30 mouse cellular contexts compared by ENCODE assay signal in the genomic region with DNA sequence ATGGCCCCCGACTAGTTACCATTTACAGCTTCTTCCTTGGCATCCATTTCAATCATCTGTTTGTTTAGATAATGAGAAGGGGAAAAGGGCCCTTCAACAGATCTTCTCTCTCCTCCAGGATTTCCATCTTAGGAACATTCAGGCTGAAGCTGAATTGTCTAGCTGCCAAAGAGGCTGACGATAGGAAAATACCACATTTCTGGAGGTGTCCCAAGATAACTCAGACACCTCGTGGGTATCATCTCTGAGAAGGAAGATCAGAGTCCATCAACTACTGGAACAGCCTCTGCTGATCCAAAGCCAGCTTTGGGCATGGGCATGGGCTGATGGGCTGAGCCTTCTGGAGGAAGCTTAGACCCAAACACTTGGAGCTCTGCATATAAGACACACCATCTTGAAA.
DNase-seq lines count a peak whose midpoint lies in the region; ATAC-seq and TF ChIP-seq lines count a peak whose summit lies in the region.
"Had no signal": no experiment of that assay in that cellular context is flagged by ENCODE, and none has a peak within 500 bp of the region (broad histone marks: within the 10 kb centered on the region; RNA-seq: fewer than 3 reads in every experiment).

No protein-coding gene starts in this region.

- H3K4me2 ChIP-seq in lung, embryonic 14.5 days, result no peak overlapping the region
- H3K4me2 ChIP-seq in intestine, embryonic 15.5 days (replicated peaks), result no peak overlapping the region
- H3K4me2 ChIP-seq: embryonic facial prominence, embryonic 13.5 days; forebrain, embryonic 13.5 days; heart, embryonic 12.5 days; heart, embryonic 15.5 days; hindbrain, embryonic 14.5 days had no signal

- H3K27me3 ChIP-seq in lung, embryonic 14.5 days (ENCODE audit: insufficient read depth, low read length), result no peaks in the 10 kb centered on the region
- H3K27me3 ChIP-seq in intestine, embryonic 15.5 days (replicated peaks), result no peaks in the 10 kb centered on the region
- H3K27me3 ChIP-seq: CH12.LX; embryonic facial prominence, embryonic 13.5 days; heart, embryonic 12.5 days; heart, embryonic 15.5 days had no signal

- peak; percentile 57; the same call in 1 of the 2 replicates for ATAC-seq in frontal cortex, adult (ENCODE audit: low TSS enrichment)
- ATAC-seq in lung, embryonic 14.5 days (ENCODE audit: insufficient read depth), result no peak
- no peak for ATAC-seq in intestine, embryonic 15.5 days
- ATAC-seq: forebrain, embryonic 13.5 days; forebrain, embryonic 16.5 days; hindbrain, postnatal 0 days; inflammation-experienced regulatory T-cells, adult 6 months had no signal

- WGBS in lung, embryonic 14.5 days, result 37% methylated on average over 3 of the region's 3 CpGs
- 43% methylated on average over 3 of the region's 3 CpGs for WGBS in lung, adult 2 months
- 60% methylated on average over 3 of the region's 3 CpGs for WGBS in intestine, embryonic 15.5 days

- H3K27ac ChIP-seq in lung, embryonic 14.5 days (ENCODE audit: low read depth), result no peak overlapping the region
- H3K27ac ChIP-seq in intestine, embryonic 15.5 days, result no peak overlapping the region
- H3K27ac ChIP-seq: embryonic facial prominence, embryonic 10.5 days; embryonic facial prominence, embryonic 13.5 days; forebrain, embryonic 13.5 days; heart, embryonic 15.5 days; hindbrain, embryonic 14.5 days; hindbrain, postnatal 0 days had no signal

- no peaks in the 10 kb centered on the region for H3K36me3 ChIP-seq in lung, embryonic 14.5 days (ENCODE audit: insufficient read depth)
- no peaks in the 10 kb centered on the region for H3K36me3 ChIP-seq in intestine, embryonic 15.5 days
- H3K36me3 ChIP-seq: embryonic facial prominence, embryonic 10.5 days; embryonic facial prominence, embryonic 13.5 days; G1E; heart, embryonic 12.5 days; heart, embryonic 15.5 days had no signal

- no peak overlapping the region for H3K9ac ChIP-seq in lung, embryonic 14.5 days
- no peak overlapping the region for H3K9ac ChIP-seq in intestine, embryonic 15.5 days
- H3K9ac ChIP-seq: embryonic facial prominence, embryonic 13.5 days; forebrain, embryonic 13.5 days; heart, embryonic 12.5 days; heart, embryonic 15.5 days; hindbrain, embryonic 14.5 days had no signal

- DNase-seq in frontal cortex, postnatal 10 days (ENCODE audit: low spot score in 2 of 2), result no peak
- peak; percentile 2 for DNase-seq in lung, embryonic 14.5 days
- no peak for DNase-seq in lung, adult 2 months
- peak; percentile 62 for DNase-seq in Muller cell, postnatal 12 days (ENCODE audit: inconsistent ontology term)
- DNase-seq in telencephalon, adult 2 months (ENCODE audit: low read depth, low spot score), result peak; percentile 50
- DNase-seq: adrenal gland, adult 2 months; adrenal gland, postnatal 14 days; B cell, adult 2 months; cerebellum, adult 11-12 months; cerebellum, adult 8-10 months; cerebellum, postnatal 10 days; cerebellum, postnatal 36 days; embryo, embryonic 11 days; gastrocnemius, postnatal 14 days; heart, adult 18-20 months; heart, postnatal 4 days had no signal

- H3K4me1 ChIP-seq in lung, embryonic 14.5 days (ENCODE audit: insufficient read depth), result no peaks in the 10 kb centered on the region
- H3K4me1 ChIP-seq in lung, adult 2 months (ENCODE audit: control insufficient read depth, insufficient read depth, low read length), result no peaks in the 10 kb centered on the region
- H3K4me1 ChIP-seq in intestine, embryonic 15.5 days (replicated peaks), result no peaks in the 10 kb centered on the region
- H3K4me1 ChIP-seq: embryonic facial prominence, embryonic 13.5 days; heart, embryonic 12.5 days; heart, embryonic 15.5 days had no signal

- TF ChIP-seq POLR2A in lung, adult 2 months (IDR thresholded peaks at IDR 0.05; ENCODE audit: borderline replicate concordance, extremely low read depth, low read depth, low read length), result no peak

- no peak for TF ChIP-seq CTCF in lung, embryonic 14.5 days (IDR thresholded peaks at IDR 0.05; ENCODE audit: low read depth)
- TF ChIP-seq CTCF in lung, adult 2 months (IDR thresholded peaks at IDR 0.05; ENCODE audit: insufficient read depth, low read length), result no peak

- no peak overlapping the region for H3K4me3 ChIP-seq in lung, embryonic 14.5 days (ENCODE audit: low read depth, low read length)
- H3K4me3 ChIP-seq in lung, adult 2 months (replicated peaks; ENCODE audit: extremely low read depth, low read depth, low read length), result no peak overlapping the region
- no peak overlapping the region for H3K4me3 ChIP-seq in intestine, embryonic 15.5 days (replicated peaks)
- H3K4me3 ChIP-seq: embryonic facial prominence, embryonic 10.5 days; embryonic facial prominence, embryonic 13.5 days; erythroblast, embryonic 14.5 days; forebrain, embryonic 13.5 days; heart, embryonic 12.5 days; heart, embryonic 15.5 days had no signal

- H3K9me3 ChIP-seq in lung, embryonic 14.5 days (ENCODE audit: low read depth, low read length), result no peaks in the 10 kb centered on the region
- H3K9me3 ChIP-seq in intestine, embryonic 15.5 days, result no peaks in the 10 kb centered on the region
- H3K9me3 ChIP-seq: embryonic facial prominence, embryonic 10.5 days; embryonic facial prominence, embryonic 13.5 days; forebrain, embryonic 13.5 days; heart, embryonic 12.5 days; heart, embryonic 15.5 days had no signal

Comparison
In these comparisons a context has a peak if more than half of its experiments do, and no peak if none do; other contexts are left out.
1. DNase-seq: peak in lung, embryonic 14.5 days (single experiment), Muller cell, postnatal 12 days (single experiment) and telencephalon, adult 2 months (single experiment); none in frontal cortex, postnatal 10 days (0 of 2) and lung, adult 2 months (single experiment).